Mouse (Mus musculus): ENCODE data around the gene Mtrr. TPM values are rescaled to one million over a fixed set of nuclear protein-coding genes. Genes with fewer than 3 reads are reported as not detected.

Mtrr gene
- polyA plus RNA-seq (2016; fragmentation: Nextera tagmentation; extraction: Ambion mirVana) = 15.5 and 16.5 TPM in 2 replicates

DNA sequence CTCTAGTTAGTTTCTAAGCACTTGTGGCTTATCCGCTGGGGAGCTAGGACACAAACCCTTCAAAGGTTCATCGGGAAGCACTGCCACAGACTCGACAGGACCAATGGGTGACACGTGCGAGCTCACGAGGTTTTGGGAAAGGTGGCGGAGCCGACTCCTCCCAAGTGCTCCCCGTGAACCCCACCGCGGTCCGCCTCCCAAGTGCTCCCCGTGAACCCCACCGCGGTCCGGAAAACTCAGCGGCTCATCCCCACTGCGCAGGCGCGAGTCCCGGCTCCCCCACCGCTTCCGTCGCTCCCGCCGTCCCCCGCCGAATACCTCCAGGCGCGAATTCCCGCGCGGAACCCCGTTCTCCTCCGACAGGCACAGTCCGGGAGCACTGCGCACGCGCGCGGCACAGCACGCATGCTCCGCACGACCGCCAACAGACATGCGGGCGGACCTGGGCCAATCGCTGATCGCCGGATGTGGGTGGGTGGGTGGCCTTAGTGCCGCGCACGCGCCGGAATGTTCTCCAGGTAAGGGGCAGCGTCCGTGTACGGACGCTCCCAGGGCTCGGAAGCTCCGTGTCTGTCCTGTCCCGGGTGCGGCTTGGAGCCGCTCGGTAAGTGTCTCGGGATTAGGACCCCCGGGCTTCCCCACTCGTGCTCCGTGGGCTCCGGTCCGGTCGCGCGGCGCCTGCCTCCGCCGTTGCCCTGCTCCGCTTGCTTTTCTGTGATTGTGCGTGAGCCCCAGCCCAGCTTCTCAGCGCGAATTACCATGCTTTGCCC is at the start of gene Mtrr, which contains the start of gene Fastkd3:
Gene Mtrr, minus strand, starts transcription at position 403 of the 770 bp plus-strand sequence.
Gene Fastkd3, plus strand, starts transcription at position 488 of the 770 bp plus-strand sequence.
- Histone ChIP-seq H3K9ac (peak within 1 kb of the TSS; percentile 70), H3K27me3 (replicated peaks) (no peaks in the 10 kb centered on the region), H3K4me2 (replicated peaks) (peak within 1 kb of the TSS; percentile 89), H3K9me3 (no peaks in the 10 kb centered on the region), H3K27ac (no peak within 1 kb of the TSS), H3K4me3 (peak within 1 kb of the TSS; percentile 70), H3K4me1 (peaks cover 10% of the 10 kb centered on the region), H3K36me3 (peaks cover 37% of the 10 kb centered on the region)
- 1% methylated on average over 81 of the region's 81 CpGs for WGBS
- peak; percentile 99 for ATAC-seq (ENCODE audit: low FRiP score, low read depth)

DNA sequence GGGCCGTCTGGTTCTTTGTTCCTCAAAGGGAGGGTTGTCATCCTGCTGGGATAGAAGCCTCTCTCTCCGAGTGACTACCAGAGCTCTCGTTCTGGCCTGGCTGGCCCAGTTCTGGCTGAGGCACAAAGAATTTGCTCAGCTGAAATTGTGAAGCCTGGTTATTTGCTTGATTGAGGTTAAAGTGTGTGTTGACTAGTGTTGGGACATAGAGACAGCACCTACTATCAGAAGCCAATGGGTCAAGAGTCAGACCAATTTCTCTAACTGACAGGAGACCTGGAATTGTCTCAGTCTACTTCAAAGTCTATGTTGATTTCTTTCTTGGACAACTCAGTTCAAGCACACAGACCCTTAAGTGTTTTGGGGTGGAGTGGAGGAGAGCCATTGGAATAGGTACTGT is 45.1 kb upstream of the Mtrr start:
- H3K4me2 ChIP-seq (replicated peaks) = no peak overlapping the region
- H3K36me3 ChIP-seq = no peaks in the 10 kb centered on the region; the same call in 1 of the 2 replicates
- H3K4me1 ChIP-seq = no peaks in the 10 kb centered on the region
- no peak for ATAC-seq (ENCODE audit: low FRiP score, low read depth)
- H3K9ac ChIP-seq = no peak overlapping the region
- no peaks in the 10 kb centered on the region for H3K27me3 ChIP-seq (replicated peaks)
- WGBS = 85% methylated on average over 3 of the region's 3 CpGs
- no peak overlapping the region for H3K27ac ChIP-seq
- no peaks in the 10 kb centered on the region for H3K9me3 ChIP-seq
- H3K4me3 ChIP-seq = no peak overlapping the region

DNA sequence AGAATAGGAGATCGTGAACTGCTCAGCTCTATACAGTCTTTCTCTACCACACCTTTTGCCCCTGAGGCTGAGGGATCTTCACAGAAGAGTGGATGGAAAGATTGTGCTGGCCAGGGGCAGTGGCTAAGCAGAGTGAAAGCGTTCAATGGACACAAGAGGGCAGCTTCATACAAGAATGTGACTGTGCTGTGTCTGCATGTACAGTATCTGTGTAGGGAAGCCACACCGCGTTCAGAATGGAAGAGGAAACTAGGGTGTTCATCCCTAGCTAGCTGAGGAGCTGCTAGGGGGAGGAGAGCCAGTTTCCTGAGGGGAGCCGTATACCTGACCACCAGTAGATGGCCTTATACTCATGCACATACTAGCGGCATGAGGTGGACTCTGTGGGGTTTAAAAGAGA is 40.8 kb upstream of the Mtrr start:
- Histone ChIP-seq H3K9me3 (no peaks in the 10 kb centered on the region), H3K4me2 (replicated peaks) (no peak overlapping the region), H3K4me3 (no peak overlapping the region), H3K27ac (no peak overlapping the region), H3K4me1 (no peaks in the 10 kb centered on the region), H3K9ac (no peak overlapping the region), H3K36me3 (no peaks in the 10 kb centered on the region), H3K27me3 (replicated peaks) (no peaks in the 10 kb centered on the region)
- peak; percentile 48; the same call in 1 of the 2 replicates for ATAC-seq (ENCODE audit: low FRiP score, low read depth)
- 70% methylated on average over 6 of the region's 6 CpGs for WGBS

DNA sequence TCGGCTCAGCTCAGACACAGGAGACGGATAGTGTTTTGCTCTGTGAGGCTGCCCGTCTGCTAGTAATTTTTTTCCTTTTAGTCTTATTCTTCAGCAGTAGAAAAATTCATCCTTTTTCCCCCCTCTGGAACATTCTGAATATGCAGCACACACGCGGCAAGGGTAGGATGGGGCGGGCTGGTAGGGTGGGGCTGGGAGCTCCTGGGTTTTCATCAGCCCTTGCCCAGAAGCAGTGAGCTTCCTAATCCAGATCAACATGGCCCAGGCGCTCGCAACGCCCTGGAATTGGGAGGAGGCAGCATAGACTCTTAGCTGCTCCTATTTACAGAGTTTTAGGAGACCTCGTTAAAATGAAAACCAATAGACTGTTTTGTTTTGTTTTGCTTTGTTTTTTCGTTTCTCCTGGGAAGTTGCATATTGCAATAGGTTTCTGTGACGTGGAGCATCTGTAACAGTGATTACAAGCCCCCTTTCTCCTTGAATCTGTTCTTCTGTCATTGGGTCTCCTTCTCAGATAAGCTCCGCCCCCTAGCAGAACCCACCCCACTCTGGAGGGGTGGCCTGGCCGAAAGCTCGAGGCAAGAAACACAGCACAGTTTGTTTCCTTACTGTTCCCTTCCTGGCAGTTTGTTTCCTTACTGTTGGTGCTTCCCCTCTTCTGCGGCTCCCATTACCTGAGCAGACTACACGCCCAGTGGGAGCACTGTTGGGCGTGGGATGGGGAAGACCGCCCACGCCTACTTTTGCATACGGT is 25.9 kb upstream of the Mtrr start:
- WGBS = 65% methylated on average over 21 of the region's 21 CpGs
- H3K4me3 ChIP-seq = no peak overlapping the region
- no peaks in the 10 kb centered on the region for H3K36me3 ChIP-seq
- 0 out of 2 replicates have a peak overlapping the region, but pooled peaks have one; percentile 10 for H3K4me2 ChIP-seq (replicated peaks)
- no peak overlapping the region for H3K27ac ChIP-seq
- no peaks in the 10 kb centered on the region for H3K9me3 ChIP-seq
- H3K27me3 ChIP-seq (replicated peaks) = no peaks in the 10 kb centered on the region
- H3K4me1 ChIP-seq = peaks cover 9% of the 10 kb centered on the region; the same call in 1 of the 2 replicates
- H3K9ac ChIP-seq = no peak overlapping the region
- ATAC-seq (ENCODE audit: low FRiP score, low read depth) = no peak

DNA sequence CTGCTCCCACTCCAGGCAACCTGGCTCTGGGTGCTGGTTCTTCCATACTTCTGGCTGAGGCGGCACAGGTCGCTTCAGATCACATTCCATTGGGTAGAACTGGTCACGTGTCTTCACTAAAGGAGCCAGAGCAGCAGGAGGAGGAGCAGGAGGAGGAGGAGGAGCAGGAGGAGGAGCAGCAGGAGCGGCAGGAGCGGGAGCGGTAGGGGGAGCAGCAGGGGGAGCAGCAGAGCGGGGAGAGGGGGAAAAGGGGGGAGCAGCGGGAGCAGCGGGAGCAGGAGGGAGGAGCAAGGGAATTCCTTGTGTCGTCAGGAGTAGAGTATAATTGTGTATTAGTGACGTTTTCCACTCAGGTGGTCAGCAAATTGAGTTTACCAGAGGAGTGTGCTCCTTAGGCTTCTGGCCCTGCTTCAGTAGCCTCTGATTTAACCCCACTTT is 23.8 kb upstream of the Mtrr start:
- H3K4me1 ChIP-seq = peaks cover 6% of the 10 kb centered on the region; the same call in 1 of the 2 replicates
- no peaks in the 10 kb centered on the region for H3K27me3 ChIP-seq (replicated peaks)
- no peaks in the 10 kb centered on the region for H3K9me3 ChIP-seq
- H3K27ac ChIP-seq = no peak overlapping the region
- no peaks in the 10 kb centered on the region for H3K36me3 ChIP-seq
- no peak overlapping the region for H3K9ac ChIP-seq
- H3K4me3 ChIP-seq = peak overlapping the region; percentile 13
- peak overlapping the region; percentile 55 for H3K4me2 ChIP-seq (replicated peaks)
- 8% methylated on average over 11 of the region's 11 CpGs for WGBS
- peak; percentile 82 for ATAC-seq (ENCODE audit: low FRiP score, low read depth)

DNA sequence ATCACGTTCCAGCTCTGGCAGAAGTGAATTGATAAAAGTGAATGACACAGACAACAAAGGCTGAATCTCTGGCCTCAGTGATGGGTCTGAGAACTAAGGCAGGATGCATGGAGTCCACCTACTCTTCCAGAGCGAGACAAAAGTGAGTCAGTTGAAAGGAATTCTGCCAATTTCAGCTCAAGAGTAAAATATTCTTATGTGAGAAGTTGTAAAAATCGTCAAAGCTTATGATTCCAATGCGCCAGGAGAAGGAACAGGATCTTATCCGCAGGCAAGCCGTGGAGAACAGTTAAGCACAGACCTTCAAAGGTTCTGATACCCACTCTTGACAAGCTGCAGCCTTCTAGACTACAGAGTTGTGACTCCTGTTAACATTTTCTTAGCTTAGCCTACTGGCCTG is 21.1 kb upstream of the Mtrr start:
- H3K4me2 ChIP-seq (replicated peaks) = no peak overlapping the region
- H3K9ac ChIP-seq = no peak overlapping the region
- no peaks in the 10 kb centered on the region for H3K27me3 ChIP-seq (replicated peaks)
- H3K4me3 ChIP-seq = no peak overlapping the region
- ATAC-seq (ENCODE audit: low FRiP score, low read depth) = no peak
- H3K9me3 ChIP-seq = no peaks in the 10 kb centered on the region
- H3K27ac ChIP-seq = no peak overlapping the region
- peaks cover 6% of the 10 kb centered on the region; the same call in 1 of the 2 replicates for H3K4me1 ChIP-seq
- no peaks in the 10 kb centered on the region for H3K36me3 ChIP-seq
- WGBS = 84% methylated on average over 6 of the region's 6 CpGs

DNA sequence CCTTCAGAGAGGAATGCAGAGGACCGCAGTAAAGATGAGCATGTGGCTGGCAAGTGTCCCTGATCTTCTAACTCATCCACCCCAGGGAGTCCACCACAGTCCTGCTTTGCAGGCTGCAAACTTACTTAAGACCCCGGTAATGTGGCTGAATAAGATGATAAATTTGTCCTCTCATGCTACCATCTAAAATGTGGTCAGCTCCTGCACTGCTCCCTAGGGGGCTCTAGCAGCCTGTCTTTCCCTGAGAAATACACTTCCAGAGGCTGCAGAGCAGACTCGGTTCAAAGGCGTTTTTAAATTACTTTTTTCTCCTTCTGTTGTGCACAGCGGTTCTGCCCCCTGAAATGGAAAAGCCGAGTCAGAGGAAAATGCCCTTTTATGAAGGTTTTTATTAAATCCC is 19.2 kb upstream of the Mtrr start:
- Histone ChIP-seq H3K4me2 (replicated peaks) (no peak overlapping the region), H3K4me1 (peaks cover 11% of the 10 kb centered on the region; the same call in 1 of the 2 replicates), H3K27me3 (replicated peaks) (no peaks in the 10 kb centered on the region; the same call in 1 of the 2 replicates), H3K9ac (no peak overlapping the region), H3K36me3 (no peaks in the 10 kb centered on the region), H3K27ac (no peak overlapping the region), H3K4me3 (no peak overlapping the region), H3K9me3 (no peaks in the 10 kb centered on the region)
- 14% methylated on average over 6 of the region's 6 CpGs for WGBS
- peak; percentile 21; the same call in 1 of the 2 replicates for ATAC-seq (ENCODE audit: low FRiP score, low read depth)

DNA sequence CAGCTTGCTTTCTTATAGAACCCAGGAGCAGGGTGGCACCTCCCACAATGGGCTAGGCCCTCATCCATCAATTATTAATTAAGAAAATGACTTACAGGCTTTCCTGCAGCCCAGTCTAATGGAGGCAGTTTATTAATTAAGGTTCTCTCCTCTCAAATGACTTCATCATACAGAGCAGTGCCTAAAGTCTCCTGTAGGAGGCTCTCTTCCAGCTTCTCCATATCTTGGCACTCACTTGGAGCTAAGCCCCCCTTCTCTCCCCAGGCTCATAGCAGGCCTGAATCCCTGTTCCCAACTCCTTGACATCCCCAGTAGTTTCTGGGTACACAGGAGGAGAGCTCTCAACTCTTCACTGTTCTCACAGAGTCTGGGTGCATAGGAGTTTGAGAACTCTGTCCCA is 17.0 kb upstream of the Mtrr start:
- no peak for ATAC-seq (ENCODE audit: low FRiP score, low read depth)
- H3K9me3 ChIP-seq = no peaks in the 10 kb centered on the region
- no peak overlapping the region for H3K4me2 ChIP-seq (replicated peaks)

DNA sequence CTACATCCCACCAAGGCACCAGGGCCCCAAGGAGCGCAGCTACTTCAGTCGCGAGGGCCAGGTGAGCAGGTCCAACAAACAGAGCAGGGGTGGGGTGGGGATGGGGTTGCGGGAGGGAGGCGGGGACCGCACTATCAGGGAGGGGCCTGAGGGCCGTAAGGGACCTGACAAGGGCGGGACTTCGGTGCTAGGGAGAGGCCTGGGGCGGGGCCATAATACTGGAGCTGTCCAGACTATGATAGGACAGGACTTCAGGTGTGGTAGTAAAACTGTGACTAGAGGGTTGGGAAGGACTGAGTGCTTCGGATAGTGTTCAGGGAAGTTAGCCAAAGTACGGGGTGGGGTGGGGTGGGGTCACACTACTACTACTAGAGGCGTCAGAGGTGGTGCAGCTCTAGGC is 15.7 kb upstream of the Mtrr start:
- Histone ChIP-seq H3K4me3 (no peak overlapping the region), H3K27me3 (replicated peaks) (no peaks in the 10 kb centered on the region; the same call in 1 of the 2 replicates), H3K27ac (no peak overlapping the region), H3K4me2 (replicated peaks) (peak overlapping the region; percentile 49), H3K4me1 (peaks cover 5% of the 10 kb centered on the region; the same call in 1 of the 2 replicates), H3K36me3 (peaks cover 5% of the 10 kb centered on the region), H3K9ac (no peak overlapping the region), H3K9me3 (no peaks in the 10 kb centered on the region)
- no peak for ATAC-seq (ENCODE audit: low FRiP score, low read depth)
- 13% methylated on average over 13 of the region's 13 CpGs for WGBS

More for the DNA sequence above, 17.0 kb upstream of the Mtrr start:
- H3K27ac ChIP-seq = no peak overlapping the region
- H3K9ac ChIP-seq = no peak overlapping the region
- no peaks in the 10 kb centered on the region for H3K36me3 ChIP-seq
- H3K4me3 ChIP-seq = no peak overlapping the region
- peaks cover 5% of the 10 kb centered on the region; the same call in 1 of the 2 replicates for H3K4me1 ChIP-seq
- no peaks in the 10 kb centered on the region; the same call in 1 of the 2 replicates for H3K27me3 ChIP-seq (replicated peaks)

DNA sequence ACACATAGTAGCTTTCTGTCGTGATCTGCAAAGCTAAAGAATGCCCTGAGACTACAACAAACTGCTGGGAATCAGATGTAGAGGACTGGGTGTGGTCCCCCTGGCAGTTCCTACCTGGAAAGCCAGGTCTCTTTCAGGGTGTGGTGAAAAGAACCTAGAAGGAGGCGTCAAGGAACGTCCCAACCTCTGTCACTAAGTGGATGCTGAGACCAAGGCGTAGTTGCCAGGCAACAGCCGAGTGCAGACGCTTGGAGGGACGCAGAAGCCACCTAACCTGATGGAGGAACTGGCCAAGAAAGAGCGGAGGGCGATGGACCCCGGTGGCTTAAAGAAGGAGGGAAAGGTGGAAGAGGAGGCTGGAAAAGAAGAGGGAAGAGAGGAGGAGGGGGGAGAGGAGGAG is 15.2 kb upstream of the Mtrr start, which contains the start of gene 1700001L19Rik:
Gene 1700001L19Rik, plus strand, starts transcription at position 223 of the 400 bp plus-strand sequence.
- no peak within 1 kb of the TSS for H3K4me3 ChIP-seq

DNA sequence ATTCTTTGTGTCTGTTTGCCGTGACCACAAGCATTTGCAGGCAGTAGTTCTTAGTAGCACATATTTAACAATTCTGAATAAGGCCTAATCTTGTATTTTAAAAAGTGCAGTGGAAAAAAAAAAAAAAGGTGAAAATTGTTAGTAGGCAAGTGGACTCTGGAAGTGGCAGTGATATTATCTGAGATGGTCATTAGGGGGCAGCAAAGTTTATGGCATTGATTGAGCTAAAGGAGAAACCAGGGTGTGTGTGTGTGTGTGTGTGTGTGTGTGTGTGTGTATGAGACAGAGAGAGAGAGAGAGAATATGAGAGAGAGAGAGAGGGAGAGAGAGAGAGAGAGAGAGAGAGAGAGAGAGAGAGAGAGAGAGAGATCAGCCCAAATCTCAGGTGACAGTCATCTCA is 11.8 kb upstream of the Mtrr start:
- Histone ChIP-seq H3K4me2 (replicated peaks) (no peak overlapping the region), H3K9ac (no peak overlapping the region), H3K4me3 (no peak overlapping the region), H3K27me3 (replicated peaks) (no peaks in the 10 kb centered on the region; the same call in 1 of the 2 replicates), H3K27ac (no peak overlapping the region), H3K4me1 (peaks cover 5% of the 10 kb centered on the region; the same call in 1 of the 2 replicates), H3K9me3 (no peaks in the 10 kb centered on the region), H3K36me3 (peaks cover 43% of the 10 kb centered on the region)
- 87% methylated on average over 1 of the region's 1 CpGs for WGBS
- ATAC-seq (ENCODE audit: low FRiP score, low read depth) = no peak

More for the DNA sequence above, 15.2 kb upstream of the Mtrr start, which contains the start of gene 1700001L19Rik:
- 11% methylated on average over 10 of the region's 10 CpGs for WGBS
- Histone ChIP-seq H3K36me3 (peaks cover 9% of the 10 kb centered on the region), H3K27ac (no peak within 1 kb of the TSS), H3K9me3 (no peaks in the 10 kb centered on the region), H3K4me2 (replicated peaks) (peak within 1 kb of the TSS; percentile 49), H3K4me1 (peaks cover 5% of the 10 kb centered on the region; the same call in 1 of the 2 replicates), H3K9ac (no peak within 1 kb of the TSS), H3K27me3 (replicated peaks) (no peaks in the 10 kb centered on the region; the same call in 1 of the 2 replicates)
- peak; percentile 26; the same call in 1 of the 2 replicates for ATAC-seq (ENCODE audit: low FRiP score, low read depth)

DNA sequence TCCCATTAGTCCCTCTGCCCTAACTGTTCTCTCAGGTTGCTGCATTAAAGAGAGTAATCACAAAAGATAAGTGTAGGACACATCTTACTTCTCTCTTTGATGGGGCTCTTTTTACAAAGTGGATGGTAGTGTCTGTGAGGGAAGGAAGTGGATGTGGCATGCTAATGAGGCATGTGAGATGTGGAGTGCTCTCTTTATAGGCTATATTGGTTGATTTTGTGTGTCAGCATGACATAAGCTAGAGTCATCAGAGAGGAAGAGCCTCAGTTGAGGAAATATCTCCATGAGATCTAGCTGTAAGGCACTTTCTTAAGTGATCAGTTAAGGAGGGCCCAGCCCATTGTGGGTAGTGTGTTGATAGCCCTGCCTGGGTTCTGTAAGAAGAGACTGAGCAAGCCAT is 6.4 kb upstream of the Mtrr start:
- no peak for ATAC-seq (ENCODE audit: low FRiP score, low read depth)
- peaks cover 89% of the 10 kb centered on the region for H3K36me3 ChIP-seq
- no peak overlapping the region for H3K27ac ChIP-seq
- no peak overlapping the region for H3K4me3 ChIP-seq
- H3K9ac ChIP-seq = no peak overlapping the region
- no peaks in the 10 kb centered on the region for H3K27me3 ChIP-seq (replicated peaks)
- H3K4me2 ChIP-seq (replicated peaks) = no peak overlapping the region
- no peaks in the 10 kb centered on the region for H3K9me3 ChIP-seq
- H3K4me1 ChIP-seq = no peaks in the 10 kb centered on the region

Measured in neural tube, embryonic 12.5 days (tissue).